Mouse (Mus musculus): Measurements from ENCODE around the gene Akt3.

Gene Akt3

GRCm38 (mm10) chr1:177186751-177187150 is 71.3 kb downstream of the Akt3 start:
- DNase-seq, result no peak

- DNase-seq, result no peak
Observed at GRCm38 (mm10) chr1:177179635-177180034, 78.4 kb downstream of the Akt3 start.

DNA sequence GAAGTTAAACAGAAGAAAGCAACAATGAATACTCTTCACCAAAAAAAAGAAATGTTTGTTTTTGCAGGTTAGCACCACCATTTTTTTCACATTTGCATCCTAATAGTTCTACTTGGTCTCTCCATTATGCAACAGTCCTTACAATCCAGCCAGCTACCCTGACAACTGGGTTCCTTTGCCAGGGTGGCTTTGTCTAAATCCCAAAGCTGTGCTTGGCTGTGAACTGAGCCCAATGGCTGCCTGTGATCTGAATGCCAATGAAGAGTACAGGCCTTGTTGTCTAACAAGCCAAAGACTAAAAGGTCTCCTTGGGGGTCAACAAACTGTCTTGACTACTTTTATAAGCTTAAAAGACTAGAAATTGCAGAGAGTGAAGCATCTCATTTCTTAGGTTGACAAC is 82.6 kb downstream of the Akt3 start:
- DNase-seq, result peak in 1 of 2 experiments; percentile 40

GRCm38 (mm10) chr1:177171300-177171699 is 86.7 kb downstream of the Akt3 start:
- DNase-seq, result no peak

GRCm38 (mm10) chr1:177165789-177166188 is 92.2 kb downstream of the Akt3 start:
- DNase-seq, result no peak

DNA sequence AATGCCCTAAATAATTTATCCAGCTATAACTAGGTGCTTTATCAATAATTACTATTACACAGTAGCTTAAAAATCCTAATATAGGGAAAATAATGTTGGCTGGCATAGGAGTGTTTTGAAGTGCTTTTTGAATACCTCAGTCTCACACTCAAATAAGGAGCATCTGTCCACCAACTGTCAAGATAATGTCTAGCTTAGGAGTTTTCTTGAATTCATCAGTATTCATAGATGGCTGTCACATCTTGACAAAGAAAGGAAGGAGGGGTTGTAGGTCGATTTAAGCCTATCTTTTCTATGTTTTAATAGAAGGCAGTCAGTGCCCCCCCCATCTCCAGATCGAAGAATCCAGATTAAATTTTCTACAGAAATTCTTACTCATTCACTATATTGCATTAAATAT is 92.7 kb downstream of the Akt3 start:
- no peak for DNase-seq

- no peak for DNase-seq
Observed at GRCm38 (mm10) chr1:177150344-177151021, 107.5 kb downstream of the Akt3 start.

DNA sequence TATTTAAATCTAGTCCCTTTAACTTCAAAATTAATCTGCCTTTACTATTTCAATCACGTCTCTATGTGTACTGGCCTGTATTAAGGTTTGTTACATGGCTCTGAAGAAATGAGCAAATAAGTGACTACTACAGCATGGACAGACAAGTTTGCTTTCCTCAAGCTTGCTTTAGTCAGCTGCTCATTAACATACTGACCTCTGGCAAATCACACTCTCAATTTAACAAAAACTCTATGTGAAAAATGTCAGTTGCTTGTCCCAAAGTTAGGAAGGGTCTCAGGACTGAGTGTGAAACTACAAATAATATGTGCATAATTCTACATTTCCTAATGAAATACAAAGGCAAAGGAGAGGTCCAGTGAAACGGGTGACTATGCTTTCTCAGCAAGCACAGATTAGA is 109.3 kb downstream of the Akt3 start:
- DNase-seq, result no peak

DNA sequence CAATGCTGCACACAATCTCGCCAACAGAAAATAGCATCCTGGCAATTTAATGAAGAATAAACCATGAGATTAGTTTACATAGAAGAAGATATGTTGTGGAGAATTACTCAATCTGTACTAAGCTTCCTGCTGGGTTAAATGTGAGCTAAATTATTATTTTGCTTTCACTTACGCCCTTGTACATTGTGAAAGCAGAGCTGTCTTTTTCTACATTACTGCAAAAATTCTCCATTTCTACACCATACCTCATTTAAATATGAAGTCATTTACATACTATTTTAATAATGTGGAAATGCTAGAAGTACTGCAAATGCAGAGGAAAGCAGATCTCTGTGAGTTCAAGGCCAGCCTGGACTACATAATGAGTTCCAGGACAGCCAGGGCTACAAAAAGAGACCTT is 116.5 kb downstream of the Akt3 start:
- DNase-seq, result no peak

GRCm38 (mm10) chr1:177139652-177140051 is 118.4 kb downstream of the Akt3 start:
- no peak for DNase-seq

DNA sequence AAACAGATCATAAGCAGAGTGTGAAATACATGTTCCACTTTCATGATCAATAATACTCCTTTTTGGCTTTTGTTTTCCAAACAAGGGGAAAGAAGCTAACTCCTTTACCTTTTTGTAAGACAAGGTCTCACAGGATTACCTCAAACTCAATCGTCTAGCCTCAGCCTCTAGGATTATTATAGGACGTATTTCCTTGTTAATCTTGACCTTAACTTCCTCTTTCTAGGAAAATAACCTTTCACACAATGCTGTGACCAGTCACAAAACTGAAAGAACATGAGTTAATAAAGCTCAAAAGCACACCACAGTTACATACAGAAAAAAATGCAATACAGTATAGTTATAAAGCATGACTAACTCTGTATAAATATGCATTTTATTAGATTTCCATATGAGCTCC is 126.5 kb downstream of the Akt3 start:
- no peak for DNase-seq

- peak; percentile 16 to 40 for DNase-seq
Observed at GRCm38 (mm10) chr1:177126674-177127073, 131.3 kb downstream of the Akt3 start.

DNA sequence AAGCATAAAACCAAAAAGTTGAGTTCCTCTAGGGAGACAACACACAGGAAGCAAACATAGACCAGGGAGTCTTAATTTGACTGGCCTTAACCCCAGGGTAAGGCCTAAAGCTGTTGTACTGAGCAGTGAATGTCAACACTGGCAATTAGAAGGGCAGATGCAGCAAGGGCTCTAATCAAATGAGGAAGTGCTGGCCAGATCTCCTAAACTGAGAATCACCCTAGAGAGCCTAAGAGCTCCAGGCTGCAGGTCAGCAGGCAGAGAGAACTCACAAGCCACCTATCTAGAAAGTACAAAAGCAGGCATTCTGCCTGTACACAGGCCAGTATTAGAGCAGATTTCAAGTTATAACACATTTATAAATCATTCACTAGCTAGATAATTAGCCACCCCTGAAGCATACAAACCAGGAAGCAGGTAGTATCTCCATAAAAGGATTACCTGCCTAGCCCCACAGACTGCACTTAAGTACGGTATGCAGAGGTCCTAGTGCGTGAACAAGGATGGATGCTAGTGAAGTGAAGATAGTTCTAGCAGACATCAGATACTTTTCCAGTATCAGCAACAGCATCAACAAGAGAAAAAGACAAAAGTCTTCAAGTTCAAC is 147.2 kb downstream of the Akt3 start:
- DNase-seq, result no peak

DNA sequence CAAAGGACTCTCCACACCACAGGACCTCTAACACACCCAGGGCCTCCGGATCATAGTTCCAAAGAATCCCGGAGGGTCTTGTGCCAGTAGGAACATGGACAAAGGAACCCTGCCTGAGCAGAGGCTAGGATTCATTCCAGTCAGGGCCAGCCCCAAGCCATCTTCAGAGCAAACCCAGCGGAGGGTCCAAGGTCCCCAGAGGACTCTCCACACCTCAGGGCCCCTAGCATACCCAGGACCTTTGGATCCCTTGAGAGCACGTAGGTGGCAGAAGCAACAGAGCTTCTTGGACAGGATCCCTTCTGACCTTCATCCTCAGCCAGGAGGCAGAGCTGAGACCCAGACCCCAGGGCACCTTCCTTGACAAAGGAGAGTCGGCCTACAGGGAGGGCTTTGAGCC is 167.5 kb downstream of the Akt3 start:
- DNase-seq, result no peak

DNA sequence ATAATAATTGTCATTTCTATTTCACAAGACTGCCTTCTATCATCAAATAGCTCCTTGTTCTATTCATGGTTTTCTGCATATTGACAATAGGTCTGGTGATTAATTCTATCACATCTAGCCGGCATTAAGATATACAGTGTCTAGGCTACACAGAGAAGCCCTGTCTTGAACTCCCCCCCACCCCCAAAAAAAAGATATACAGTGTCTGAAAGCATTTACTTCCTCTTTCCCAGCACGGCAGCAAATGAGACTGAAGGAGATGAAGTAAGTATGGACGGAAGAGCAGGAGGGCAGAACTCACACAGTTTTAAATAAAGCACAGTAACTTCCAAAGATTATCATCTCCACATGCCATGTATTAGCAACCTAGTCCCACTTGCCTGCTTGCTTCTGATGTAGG is 168.5 kb downstream of the Akt3 start:
- DNase-seq, result no peak

- no peak for DNase-seq
Observed at GRCm38 (mm10) chr1:177089048-177089447, 169.0 kb downstream of the Akt3 start.

- DNase-seq, result peak; percentile 23 to 31
Observed at GRCm38 (mm10) chr1:177081957-177082645, 175.9 kb downstream of the Akt3 start.

DNA sequence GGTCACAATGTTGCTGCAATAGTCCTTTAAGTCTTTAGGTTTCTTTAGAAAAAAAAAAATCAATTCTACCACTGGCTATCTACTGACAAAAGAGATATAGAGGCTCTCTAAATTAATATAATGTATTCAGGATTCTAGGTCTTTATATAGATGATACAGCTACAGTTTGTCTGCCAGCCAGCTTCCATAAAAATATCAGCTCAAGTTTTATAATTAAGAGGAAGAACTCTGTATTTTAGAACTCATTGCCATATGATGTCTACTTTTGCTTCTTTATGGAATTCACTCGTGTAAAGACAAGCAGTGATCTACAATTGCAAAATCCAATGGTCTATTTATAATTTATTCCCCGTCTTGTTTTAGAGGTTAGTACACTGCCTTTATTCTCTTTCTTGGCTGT is 188.8 kb downstream of the Akt3 start:
- no peak for DNase-seq

DNA sequence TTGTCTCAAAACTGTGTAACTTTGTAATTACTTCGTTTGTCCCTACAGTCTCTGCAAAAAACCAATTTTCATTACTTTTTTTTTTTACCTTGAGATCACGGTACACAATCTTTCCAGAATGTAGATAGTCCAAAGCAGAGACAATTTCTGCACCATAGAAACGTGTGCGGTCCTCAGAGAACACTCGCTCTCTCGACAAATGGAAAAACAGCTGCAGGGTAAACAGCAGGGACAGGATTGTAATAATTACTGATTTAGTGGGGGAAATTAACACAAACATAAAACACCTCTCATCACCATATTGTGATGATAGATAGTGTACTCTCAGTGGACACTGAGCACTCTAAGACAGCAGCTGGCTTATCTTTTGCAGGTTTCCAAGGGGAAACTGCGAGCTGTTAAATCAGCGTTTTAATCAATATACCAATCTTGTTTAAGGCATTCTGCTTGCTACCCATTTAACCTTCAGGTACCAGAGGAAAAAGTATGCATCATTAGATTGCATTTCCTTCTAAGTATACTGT is 190.8 kb downstream of the Akt3 start:
- DNase-seq, result no peak

- no peak for DNase-seq
Observed at GRCm38 (mm10) chr1:177065732-177066131, 192.3 kb downstream of the Akt3 start.

DNA sequence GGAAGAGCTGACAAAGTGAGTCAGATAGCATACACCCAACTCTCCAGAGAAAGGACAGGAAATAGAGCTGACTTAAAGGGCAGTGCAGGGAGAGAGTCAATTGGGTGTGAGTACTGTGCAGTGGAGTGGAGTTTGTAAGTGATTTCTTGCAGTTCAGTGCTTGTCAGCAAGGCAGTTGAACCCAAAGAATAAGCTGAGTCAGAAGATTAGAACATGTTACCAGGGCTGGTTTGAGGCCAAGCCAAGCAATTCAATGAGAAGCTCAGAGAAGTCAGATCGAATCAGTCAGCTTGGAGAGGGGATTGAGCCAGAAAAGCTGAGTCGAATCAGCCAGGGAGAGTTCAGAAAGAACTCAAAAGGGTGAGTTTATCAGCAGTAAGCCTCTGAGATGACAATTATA is 196.2 kb downstream of the Akt3 start:
- DNase-seq, result no peak

DNA sequence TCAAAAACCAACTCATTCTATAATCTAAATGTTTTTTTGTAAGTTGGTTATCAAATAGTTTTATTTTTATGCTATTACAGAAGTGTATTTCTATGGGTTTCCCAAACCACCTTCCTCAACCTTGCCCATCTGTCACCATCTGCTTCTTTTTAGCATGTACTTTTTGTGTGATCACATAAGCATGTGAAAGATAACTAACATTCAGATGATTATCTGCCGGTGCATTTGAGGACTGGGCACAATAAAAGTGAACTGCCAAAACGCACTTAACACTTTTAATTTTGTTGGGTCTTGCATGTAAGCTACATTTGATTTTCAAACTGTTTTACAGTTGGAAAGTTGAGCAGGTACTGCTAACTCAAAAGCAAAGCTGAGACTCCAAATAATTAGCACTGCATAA is 203.1 kb downstream of the Akt3 start:
- peak in 1 of 2 experiments; percentile 33 for DNase-seq

GRCm38 (mm10) chr1:177051366-177051963 is 206.5 kb downstream of the Akt3 start:
- DNase-seq, result peak in 1 of 2 experiments; percentile 30

- peak in 1 of 2 experiments; percentile 29 for DNase-seq
Observed at GRCm38 (mm10) chr1:177048773-177049172, 209.2 kb downstream of the Akt3 start.

Data from cerebellum, postnatal 25 days (tissue).